Mouse (Mus musculus) spleen, adult 2 months (tissue): ENCODE data around the gene Prmt2. TPM values are rescaled to one million over a fixed set of nuclear protein-coding genes. Genes with fewer than 3 reads are reported as not detected.

Experiments
- DNase-seq, 2 experiments: peaks; one replicate each; pipeline versions ENCODE4 v3.0.0 to v3.0.0-alpha.2; 2012 to 2021; ENCODE audit warnings: low spot score in 2 of 2, low read depth in 1 of 2
- H3K27ac ChIP-seq: fragments of 200-500 bp; 2 replicates; pipeline ENCODE4 v1.5.1; 2012; ENCODE audit warnings: low read length, inconsistent platforms; ENCODE audit not compliant: insufficient read depth
- H3K27me3 ChIP-seq: fragments of 200-500 bp; 2 replicates; pipeline ENCODE4 v1.6.1; 2012; ENCODE audit warnings: mild to moderate bottlenecking, moderate library complexity, low read length, inconsistent platforms; ENCODE audit not compliant: control insufficient read depth, insufficient read depth
- H3K36me3 ChIP-seq: fragments of 200-500 bp; 2 replicates; pipeline ENCODE4 v1.6.1; 2012; ENCODE audit warnings: mild to moderate bottlenecking, low read length, inconsistent platforms; ENCODE audit not compliant: control insufficient read depth, insufficient read depth
- H3K4me1 ChIP-seq: fragments of 200-500 bp; 2 replicates; pipeline ENCODE4 v1.6.1; 2011; ENCODE audit warnings: inconsistent platforms; ENCODE audit not compliant: control insufficient read depth, insufficient read depth, insufficient read length
- H3K4me3 ChIP-seq: fragments of 200-500 bp; 2 replicates; pipeline ENCODE4 v1.5.1; 2011; ENCODE audit warnings: mild to moderate bottlenecking, inconsistent platforms; ENCODE audit not compliant: insufficient read depth, insufficient read length; ENCODE audit errors: extremely low read depth
- CTCF ChIP-seq: fragments of 200-500 bp; IDR thresholded peaks from 2 replicates; pipeline ENCODE4 v1.5.1; 2011; ENCODE audit warnings: mild to moderate bottlenecking, inconsistent platforms; ENCODE audit not compliant: insufficient read depth, insufficient read length, insufficient replicate concordance; ENCODE audit errors: extremely low read depth
- POLR2A ChIP-seq: fragments of 200-500 bp; IDR thresholded peaks from 2 replicates; pipeline ENCODE4 v1.6.1; 2011; ENCODE audit warnings: low read depth, low read length, inconsistent platforms
- WGBS: fragments of 180-500 bp; shearing (Covaris S2); methylation state at CpG from one replicate; pipeline ENCODE4 v1.1.7; 2018; 5-methylcytosine and 5-hydroxymethylcytosine counted together
- polyA plus RNA-seq: library from polyadenylated mRNA; depleted of rRNA; stranded (reverse); fragments of >200 nt; gene quantifications from 2 replicates; pipeline ENCODE4 v1.2.3, GENCODE M21; 2012

Prmt2 gene
- polyA plus RNA-seq, 1 experiment, result 17.1 TPM

DNA sequence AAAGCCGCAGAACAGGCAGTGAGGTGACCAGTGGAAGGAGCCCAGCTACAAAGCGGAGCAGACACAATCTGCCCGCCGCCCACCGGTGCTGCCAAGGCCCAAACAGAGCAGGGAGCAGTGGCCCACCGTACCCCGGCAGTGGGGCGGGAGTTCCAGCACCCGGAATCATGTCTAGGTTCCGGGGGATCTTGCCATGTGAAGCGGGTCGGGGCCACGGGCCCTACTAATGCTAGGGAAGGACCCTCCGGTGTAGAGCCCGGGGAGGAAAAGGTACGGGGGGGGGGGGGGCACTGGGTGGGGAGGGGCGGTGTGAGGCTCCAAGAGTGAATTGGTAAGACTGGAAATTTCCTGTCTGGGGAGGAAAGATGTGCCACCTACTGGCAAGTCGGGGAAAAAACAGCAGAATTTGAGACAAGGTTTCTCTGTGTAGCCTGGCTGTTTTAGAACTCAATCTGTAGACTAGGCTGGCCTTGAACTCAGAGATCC is 33.8 kb downstream of the Prmt2 start:
- Histone ChIP-seq H3K27ac (no peak overlapping the region), H3K36me3 (peaks cover 1% of the 10 kb centered on the region; the same call in 1 of the 2 replicates), H3K4me1 (no peaks in the 10 kb centered on the region), H3K27me3 (no peaks in the 10 kb centered on the region), H3K4me3 (no peak overlapping the region)
- no peak for DNase-seq
- TF ChIP-seq POLR2A (no peak), CTCF (no peak; the same call in 1 of the 2 replicates)
- WGBS, result 20% methylated on average over 18 of the region's 18 CpGs

DNA sequence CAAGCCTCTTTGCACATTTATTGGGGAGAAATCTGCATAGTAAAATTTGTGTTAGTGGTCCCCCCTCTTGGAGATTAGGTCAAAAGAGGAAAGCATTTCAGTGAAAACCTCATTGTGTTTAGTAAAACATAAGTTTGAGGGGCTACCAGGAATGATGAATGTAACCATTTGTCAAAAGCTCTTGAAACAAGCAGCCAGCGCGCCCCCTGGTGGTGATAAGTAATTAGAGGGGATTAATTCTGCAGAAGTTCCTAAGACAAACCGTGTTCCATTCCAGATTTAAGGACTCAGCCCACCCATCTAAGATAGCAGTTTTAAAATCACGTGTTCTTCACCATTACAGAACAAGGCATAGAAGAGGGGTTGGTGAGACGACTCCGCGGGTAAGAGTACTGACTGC is 35.7 kb downstream of the Prmt2 start:
- WGBS, result 14% methylated on average over 7 of the region's 7 CpGs
- H3K36me3 ChIP-seq, result no peaks in the 10 kb centered on the region; the same call in 1 of the 2 replicates
- no peaks in the 10 kb centered on the region; the same call in 1 of the 2 replicates for H3K27me3 ChIP-seq
- no peaks in the 10 kb centered on the region for H3K4me1 ChIP-seq
- peak; percentile 17 to 47 for DNase-seq
- peak; percentile 28; the same call in 1 of the 2 replicates for TF ChIP-seq CTCF
- TF ChIP-seq POLR2A, result no peak
- no peak overlapping the region for H3K4me3 ChIP-seq
- no peak overlapping the region for H3K27ac ChIP-seq

DNA sequence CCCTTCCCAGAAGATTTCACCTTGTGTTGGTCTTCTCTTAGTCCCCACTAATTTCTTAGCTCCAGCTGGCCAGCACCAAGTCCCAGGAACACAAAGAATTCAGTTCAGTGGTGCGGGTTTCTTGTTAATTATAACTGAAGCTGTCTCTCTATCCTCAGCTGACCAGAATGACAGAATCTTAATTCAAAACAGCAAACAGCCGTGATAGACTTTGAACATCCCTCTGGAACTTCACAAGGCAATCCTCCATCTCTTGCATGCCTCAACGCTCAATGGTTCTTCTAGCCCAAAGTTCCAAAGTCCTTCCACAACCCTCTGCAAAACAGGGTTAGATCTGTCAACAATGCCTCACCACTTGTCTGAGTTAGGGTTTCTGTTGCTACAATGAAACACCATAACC is 36.2 kb downstream of the Prmt2 start:
- TF ChIP-seq CTCF (no peak), POLR2A (no peak)
- no peak for DNase-seq
- no peak overlapping the region for H3K4me3 ChIP-seq
- no peaks in the 10 kb centered on the region; the same call in 1 of the 2 replicates for H3K36me3 ChIP-seq
- H3K27ac ChIP-seq, result no peak overlapping the region
- 90% methylated on average over 3 of the region's 3 CpGs for WGBS
- H3K27me3 ChIP-seq, result no peaks in the 10 kb centered on the region; the same call in 1 of the 2 replicates
- H3K4me1 ChIP-seq, result no peaks in the 10 kb centered on the region

- Histone ChIP-seq H3K36me3 (no peaks in the 10 kb centered on the region), H3K4me3 (no peak overlapping the region), H3K4me1 (no peaks in the 10 kb centered on the region), H3K27me3 (no peaks in the 10 kb centered on the region), H3K27ac (no peak overlapping the region)
- 77% methylated on average over 1 of the region's 1 CpGs for WGBS
- DNase-seq, result no peak
- TF ChIP-seq CTCF, result no peak
Measured at GRCm38 (mm10) chr10:76188010-76188409, 49.7 kb downstream of the Prmt2 start.

DNA sequence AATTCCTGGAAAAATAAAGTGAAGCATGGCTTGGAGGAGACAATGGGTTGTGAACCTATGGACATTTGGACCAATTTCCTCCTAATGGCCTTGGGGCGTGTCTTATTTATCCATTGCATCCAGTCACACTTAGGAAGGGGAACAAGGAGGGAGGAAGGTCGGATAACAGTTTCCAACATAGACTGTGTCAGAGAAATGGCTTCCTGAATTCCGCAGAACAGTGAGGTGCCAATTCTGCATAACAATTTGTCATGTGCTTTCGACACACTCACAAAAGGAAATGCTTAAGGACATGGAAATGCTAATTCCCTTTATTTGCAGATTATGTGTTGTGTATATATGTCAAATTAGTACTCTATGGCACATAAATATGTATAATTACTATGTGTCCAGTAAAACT is 52.4 kb downstream of the Prmt2 start:
- Histone ChIP-seq H3K4me1 (no peaks in the 10 kb centered on the region), H3K27me3 (no peaks in the 10 kb centered on the region), H3K36me3 (no peaks in the 10 kb centered on the region), H3K27ac (no peak overlapping the region), H3K4me3 (no peak overlapping the region)
- TF ChIP-seq CTCF (no peak), POLR2A (no peak)
- WGBS, result 67% methylated on average over 4 of the region's 4 CpGs
- DNase-seq, result no peak

GRCm38 (mm10) chr10:76174899-76175298 is 62.8 kb downstream of the Prmt2 start:
- no peaks in the 10 kb centered on the region for H3K36me3 ChIP-seq
- H3K27me3 ChIP-seq, result no peaks in the 10 kb centered on the region
- H3K4me1 ChIP-seq, result no peaks in the 10 kb centered on the region
- TF ChIP-seq CTCF (no peak), POLR2A (no peak)
- H3K4me3 ChIP-seq, result no peak overlapping the region
- H3K27ac ChIP-seq, result no peak overlapping the region
- DNase-seq, result no peak
- WGBS, result 69% methylated on average over 2 of the region's 2 CpGs

- WGBS, result 63% methylated on average over 1 of the region's 1 CpGs
- Histone ChIP-seq H3K4me1 (no peaks in the 10 kb centered on the region), H3K27me3 (no peaks in the 10 kb centered on the region), H3K4me3 (no peak overlapping the region), H3K27ac (no peak overlapping the region), H3K36me3 (no peaks in the 10 kb centered on the region)
- no peak for TF ChIP-seq CTCF
- no peak for TF ChIP-seq POLR2A
- no peak for DNase-seq
Measured at GRCm38 (mm10) chr10:76158009-76158408, 79.7 kb downstream of the Prmt2 start.
